Mouse (Mus musculus) left cerebral cortex, adult 8-10 months (tissue): ENCODE data around the gene Lin37. TPM values are rescaled to one million over a fixed set of nuclear protein-coding genes. Genes with fewer than 3 reads are reported as not detected.

Source experiments
- DNase-seq, 2 experiments: peaks; one replicate each; pipeline ENCODE4 v3.0.0; 2022; ENCODE audit warnings: low spot score in 2 of 2
- total RNA-seq, 4 experiments: library from RNA; stranded (reverse); gene quantifications; 2 replicates each; pipeline ENCODE4 v1.2.4; 2022

The Lin37 gene
- total RNA-seq, 4 experiments from 2014 or later, result 33.8 to 45.0 (median 41.1) TPM

- peak in 1 of 2 experiments; percentile 53 for DNase-seq
Observed at GRCm38 (mm10) chr7:30587842-30588667, 28.4 kb upstream of the Lin37 start.

GRCm38 (mm10) chr7:30586455-30587020, 26.9 kb upstream of the Lin37 start:
- DNase-seq, result no peak

GRCm38 (mm10) chr7:30585170-30585569, 25.5 kb upstream of the Lin37 start:
- no peak for DNase-seq

GRCm38 (mm10) chr7:30584339-30584738, 24.7 kb upstream of the Lin37 start:
- no peak for DNase-seq

- no peak for DNase-seq
Observed at GRCm38 (mm10) chr7:30581547-30581946, 21.9 kb upstream of the Lin37 start.

GRCm38 (mm10) chr7:30579950-30580349, 20.3 kb upstream of the Lin37 start:
- no peak for DNase-seq

- DNase-seq, result no peak
Observed at GRCm38 (mm10) chr7:30572969-30573368, 13.3 kb upstream of the Lin37 start.

- DNase-seq, result no peak
Observed at GRCm38 (mm10) chr7:30572389-30572788, 12.8 kb upstream of the Lin37 start.

- DNase-seq, result no peak
Observed at GRCm38 (mm10) chr7:30567555-30567954, 7.9 kb upstream of the Lin37 start.

- DNase-seq, result no peak
Observed at GRCm38 (mm10) chr7:30566033-30566432, 6.4 kb upstream of the Lin37 start.

GRCm38 (mm10) chr7:30564970-30565571, 5.4 kb upstream of the Lin37 start, which contains the start of gene Igflr1:
TSS of gene Igflr1 (plus strand) at chr7:30565427.
- no peak for DNase-seq

GRCm38 (mm10) chr7:30563906-30564280, 4.3 kb upstream of the Lin37 start:
- no peak for DNase-seq

- DNase-seq, result peak; percentile 80 to 95
Observed at GRCm38 (mm10) chr7:30563117-30563905, 3.7 kb upstream of the Lin37 start, which contains the start of the genes U2af1l4, Gm49396 and Psenen. TSS of gene U2af1l4 (plus strand) at chr7:30563301. TSS of gene Gm49396 (plus strand) at chr7:30563344. TSS of gene Psenen (minus strand) at chr7:30563627.

GRCm38 (mm10) chr7:30562526-30563116, 3.0 kb upstream of the Lin37 start:
- DNase-seq, result peak in 1 of 2 experiments; percentile 50

GRCm38 (mm10) chr7:30560296-30560695, 658 bp upstream of the Lin37 start:
- no peak for DNase-seq

- DNase-seq, result no peak
Observed at GRCm38 (mm10) chr7:30558656-30559442, 789 bp downstream of the Lin37 start.

- no peak for DNase-seq
Observed at GRCm38 (mm10) chr7:30557901-30558514, 1.6 kb downstream of the Lin37 start.

- no peak for DNase-seq
Observed at GRCm38 (mm10) chr7:30556894-30557536, 2.6 kb downstream of the Lin37 start.
